Mouse (Mus musculus): ENCODE measurements at regions not wholly inside any gene's neighbourhood (a gene's known extent, or its start where the extent isn't known, plus 50 kb on each side); places are given as distances from the start of the nearest gene placed in this dataset.

- TF ChIP-seq POLR2A (IDR thresholded peaks at IDR 0.05; ENCODE audit: control insufficient read depth, low read depth, low read length), result no peak
- no peak for TF ChIP-seq CTCF (IDR thresholded peaks at IDR 0.05; ENCODE audit: control insufficient read depth, insufficient read depth, insufficient replicate concordance, low read depth, low read length)
Measured at GRCm38 (mm10) chr10:93375771-93376170, 64.8 kb upstream of the Elk3 start.

Data from testis, adult 2 months (tissue).